Mouse (Mus musculus): ENCODE data around the gene Zbtb26. TPM values are rescaled to one million over a fixed set of nuclear protein-coding genes. Genes with fewer than 3 reads are reported as not detected.

Gene Zbtb26
- total RNA-seq, 1 experiment from 2014 or later: 13.9 TPM

- 0 out of 2 replicates have a peak, but pooled peaks have one; percentile 13 for ATAC-seq (replicated peaks; ENCODE audit: insufficient number of reproducible peaks, low FRiP score, low TSS enrichment, poor library complexity, severe bottlenecking)
Observed at GRCm38 (mm10) chr2:37382921-37383320, 60.0 kb downstream of the Zbtb26 start.

Other genes with a start within 250 kb of the Zbtb26 start
- gene Olfr366, start 231.6 kb downstream of the Zbtb26 start, total RNA-seq (2017): not detected in 3 replicates
- not detected in 3 replicates for gene Olfr368, start 116.6 kb downstream of the Zbtb26 start, total RNA-seq (2017)
- 71.6 to 76.0 TPM (median 75.3 TPM) in 3 replicates for gene Pdcl, start 83.8 kb downstream of the Zbtb26 start, total RNA-seq (2017)
- 48.1 to 72.0 TPM (median 49.0 TPM) in 3 replicates for gene Rc3h2, start 20.2 kb downstream of the Zbtb26 start, total RNA-seq (2017)
- gene Zbtb6, start within 50 bp of the Zbtb26 start, total RNA-seq (2017): 34.4 to 36.5 TPM (median 35.6 TPM) in 3 replicates
- gene Rabgap1, start 144 bp upstream of the Zbtb26 start, total RNA-seq (2017): 36.5 to 57.2 TPM (median 42.7 TPM) in 3 replicates
- gene Gpr21, start 73.2 kb upstream of the Zbtb26 start, total RNA-seq (2017): 0.67 to 3.7 TPM (median 1.1 TPM) in 3 replicates